Mouse (Mus musculus) forebrain, embryonic 16.5 days (tissue): ENCODE data around the gene Nat8f6. TPM values are rescaled to one million over a fixed set of nuclear protein-coding genes. Genes with fewer than 3 reads are reported as not detected.
"Not testable (repeated sequence)": the region's sequence is repeated elsewhere in the genome, so short reads cannot be mapped to it uniquely, and the experiment has no call there.

ENCODE experiments used
- ATAC-seq: fragments of 200-750 bp; cut with Nextera tagmentation; 2 replicates; pipeline ENCODE4 v1.8.0; 2017; ENCODE audit warnings: mild to moderate bottlenecking, moderate library complexity
- H3K27ac ChIP-seq: fragments of 300-500 bp; sonication (generic); 2 replicates; pipeline ENCODE4 v1.5.1; 2014; ENCODE audit warnings: low read length, control low read depth
- H3K27me3 ChIP-seq: fragments of 300-500 bp; sonication (generic); replicated peaks from 2 replicates; pipeline ENCODE4 v1.6.1; 2014; ENCODE audit warnings: low read length; ENCODE audit not compliant: control insufficient read depth, insufficient read depth
- H3K36me3 ChIP-seq: fragments of 300-500 bp; sonication (generic); 2 replicates; pipeline ENCODE4 v1.6.1; 2014; ENCODE audit not compliant: control insufficient read depth, insufficient read depth
- H3K4me1 ChIP-seq: fragments of 300-500 bp; sonication (generic); replicated peaks from 2 replicates; pipeline ENCODE4 v1.6.1; 2014; ENCODE audit warnings: low read length; ENCODE audit not compliant: control insufficient read depth, insufficient read depth
- H3K4me2 ChIP-seq: fragments of 300-500 bp; sonication (generic); 2 replicates; pipeline ENCODE4 v1.6.1; 2014; ENCODE audit warnings: mild to moderate bottlenecking, low read length, control low read depth
- H3K4me3 ChIP-seq: fragments of 300-500 bp; sonication (generic); replicated peaks from 2 replicates; pipeline ENCODE4 v1.5.1; 2014; ENCODE audit warnings: mild to moderate bottlenecking, low read length, control low read depth
- H3K9ac ChIP-seq: fragments of 300-500 bp; sonication (generic); replicated peaks from 2 replicates; pipeline ENCODE4 v1.6.1; 2014; ENCODE audit warnings: low read depth, low read length, control low read depth
- H3K9me3 ChIP-seq: fragments of 300-500 bp; sonication (generic); 2 replicates; pipeline ENCODE4 v1.6.1; 2016; ENCODE audit warnings: low read length; ENCODE audit not compliant: control insufficient read depth
- WGBS: fragments of 180-500 bp; shearing (Covaris S2); extraction: QIAGEN DNeasy Blood & Tissue Kit; methylation state at CpG from one replicate; pipeline ENCODE4 v1.1.7; 2014; 5-methylcytosine and 5-hydroxymethylcytosine counted together
- polyA plus RNA-seq: library from polyadenylated mRNA; unstranded; fragments of >200 nt; fragmentation: Nextera tagmentation; extraction: Ambion mirVana; gene quantifications from 2 replicates; pipeline ENCODE4 v1.2.1, GENCODE M21; 2015

Nat8f6 gene
- polyA plus RNA-seq, result not detected in 2 replicates

GRCm38 (mm10) chr6:85820837-85821236 lies at the start of gene Nat8f6, which contains the start of gene Nat8f5:
Gene Nat8f6, minus strand, starts transcription at chr6:85820954.
Gene Nat8f5, minus strand, starts transcription at chr6:85820972.
- Histone ChIP-seq H3K9ac (no peak within 1 kb of the TSS), H3K27me3 (no peaks in the 10 kb centered on the region), H3K4me2 (no peak within 1 kb of the TSS), H3K4me3 (no peak within 1 kb of the TSS), H3K9me3 (no peaks in the 10 kb centered on the region), H3K27ac (no peak within 1 kb of the TSS), H3K4me1 (no peaks in the 10 kb centered on the region), H3K36me3 (no peaks in the 10 kb centered on the region)
- no peak for ATAC-seq
- WGBS, result 90% methylated on average over 5 of the region's 5 CpGs

GRCm38 (mm10) chr6:85869006-85869405 lies 48.3 kb upstream of the Nat8f6 start, which contains the start of gene Nat8f2:
Gene Nat8f2, minus strand, starts transcription at chr6:85869158.
- H3K4me1 ChIP-seq, H3K27me3 ChIP-seq, H3K27ac ChIP-seq, H3K4me2 ChIP-seq, ATAC-seq, H3K36me3 ChIP-seq, H3K4me3 ChIP-seq, H3K9ac ChIP-seq, H3K9me3 ChIP-seq: not testable (repeated sequence)
- WGBS, result 89% methylated on average over 5 of the region's 5 CpGs

GRCm38 (mm10) chr6:85867726-85868690 lies 47.3 kb upstream of the Nat8f6 start:
- Histone ChIP-seq H3K27me3 (no peaks in the 10 kb centered on the region), H3K4me2 (no peak overlapping the region), H3K9me3 (no peaks in the 10 kb centered on the region), H3K4me3 (no peak overlapping the region), H3K36me3 (no peaks in the 10 kb centered on the region), H3K27ac (no peak overlapping the region), H3K4me1 (no peaks in the 10 kb centered on the region), H3K9ac (no peak overlapping the region)
- WGBS, result 90% methylated on average over 8 of the region's 8 CpGs
- ATAC-seq, result no peak

GRCm38 (mm10) chr6:85866995-85867394 lies 46.2 kb upstream of the Nat8f6 start:
- not testable (repeated sequence) for H3K36me3 ChIP-seq, H3K4me3 ChIP-seq, H3K27me3 ChIP-seq, H3K4me1 ChIP-seq, H3K4me2 ChIP-seq, H3K9me3 ChIP-seq, ATAC-seq, H3K27ac ChIP-seq, H3K9ac ChIP-seq
- WGBS, result 83% methylated on average over 1 of the region's 1 CpGs

GRCm38 (mm10) chr6:85866166-85866565 lies 45.4 kb upstream of the Nat8f6 start:
- H3K27me3 ChIP-seq, H3K4me1 ChIP-seq, H3K9me3 ChIP-seq, H3K36me3 ChIP-seq, H3K4me2 ChIP-seq, H3K4me3 ChIP-seq, H3K9ac ChIP-seq, H3K27ac ChIP-seq, ATAC-seq: not testable (repeated sequence)
- 85% methylated on average over 3 of the region's 3 CpGs for WGBS

- ATAC-seq, result not testable (repeated sequence)
Observed at GRCm38 (mm10) chr6:85864900-85865639, 44.3 kb upstream of the Nat8f6 start.

GRCm38 (mm10) chr6:85863840-85864239 lies 43.1 kb upstream of the Nat8f6 start:
- no peak for ATAC-seq
- H3K9ac ChIP-seq, result no peak overlapping the region
- no peak overlapping the region for H3K4me2 ChIP-seq
- H3K36me3 ChIP-seq, result no peaks in the 10 kb centered on the region
- H3K9me3 ChIP-seq, result no peaks in the 10 kb centered on the region
- WGBS, result 89% methylated on average over 2 of the region's 2 CpGs
- H3K27me3 ChIP-seq, result no peaks in the 10 kb centered on the region
- no peaks in the 10 kb centered on the region for H3K4me1 ChIP-seq
- no peak overlapping the region for H3K27ac ChIP-seq
- H3K4me3 ChIP-seq, result no peak overlapping the region

More at GRCm38 (mm10) chr6:85864900-85865639, 44.3 kb upstream of the Nat8f6 start:
- not testable (repeated sequence) for H3K27ac ChIP-seq, H3K9me3 ChIP-seq, H3K4me3 ChIP-seq, H3K4me1 ChIP-seq, H3K36me3 ChIP-seq, H3K4me2 ChIP-seq, H3K9ac ChIP-seq, H3K27me3 ChIP-seq
- 67% methylated on average over 4 of the region's 7 CpGs for WGBS

- Histone ChIP-seq H3K4me1 (no peaks in the 10 kb centered on the region), H3K9me3 (no peaks in the 10 kb centered on the region), H3K27me3 (no peaks in the 10 kb centered on the region), H3K4me2 (no peak overlapping the region), H3K36me3 (no peaks in the 10 kb centered on the region), H3K9ac (no peak overlapping the region), H3K27ac (no peak overlapping the region), H3K4me3 (no peak overlapping the region)
- 66% methylated on average over 2 of the region's 2 CpGs for WGBS
- no peak for ATAC-seq
Observed at GRCm38 (mm10) chr6:85863136-85863535, 42.4 kb upstream of the Nat8f6 start.

- no peaks in the 10 kb centered on the region for H3K27me3 ChIP-seq
- no peaks in the 10 kb centered on the region for H3K9me3 ChIP-seq
- ATAC-seq, result no peak
- no peaks in the 10 kb centered on the region for H3K36me3 ChIP-seq
- H3K27ac ChIP-seq, result no peak overlapping the region
- H3K4me2 ChIP-seq, result no peak overlapping the region
- H3K9ac ChIP-seq, result no peak overlapping the region
- 40% methylated on average over 3 of the region's 3 CpGs for WGBS
- H3K4me3 ChIP-seq, result no peak overlapping the region
- H3K4me1 ChIP-seq, result no peaks in the 10 kb centered on the region
Observed at GRCm38 (mm10) chr6:85862565-85862964, 41.8 kb upstream of the Nat8f6 start.
